Mouse (Mus musculus) kidney, adult 11 months (tissue): ENCODE results near the gene Il11ra1.
"Not testable (repeated sequence)": the region's sequence is repeated elsewhere in the genome, so short reads cannot be mapped to it uniquely, and the experiment has no call there.

Source experiments
- DNase-seq: peaks from one replicate; pipeline ENCODE4 v3.0.0; 2022

Gene Il11ra1

DNA sequence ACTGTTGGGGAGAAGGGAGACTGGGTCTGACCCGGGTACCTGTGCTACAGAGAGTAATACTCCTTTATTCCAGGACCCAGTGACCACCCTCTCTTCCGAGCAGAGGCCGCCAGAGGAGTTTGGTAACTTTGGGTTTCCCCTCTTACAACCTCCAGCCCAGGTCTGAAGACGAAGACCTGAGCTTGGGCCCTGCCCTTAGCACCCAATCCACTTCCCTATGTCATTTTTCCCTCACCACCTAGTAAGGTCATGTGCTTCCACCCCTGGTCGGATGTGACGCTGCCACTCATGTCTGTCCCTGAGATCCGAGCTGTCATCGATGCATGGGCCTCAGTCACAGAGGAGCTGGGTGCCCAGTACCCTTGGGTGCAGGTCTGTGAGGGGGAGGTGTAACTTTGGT lies 56.7 kb downstream of the Il11ra1 start:
- DNase-seq = no peak

DNA sequence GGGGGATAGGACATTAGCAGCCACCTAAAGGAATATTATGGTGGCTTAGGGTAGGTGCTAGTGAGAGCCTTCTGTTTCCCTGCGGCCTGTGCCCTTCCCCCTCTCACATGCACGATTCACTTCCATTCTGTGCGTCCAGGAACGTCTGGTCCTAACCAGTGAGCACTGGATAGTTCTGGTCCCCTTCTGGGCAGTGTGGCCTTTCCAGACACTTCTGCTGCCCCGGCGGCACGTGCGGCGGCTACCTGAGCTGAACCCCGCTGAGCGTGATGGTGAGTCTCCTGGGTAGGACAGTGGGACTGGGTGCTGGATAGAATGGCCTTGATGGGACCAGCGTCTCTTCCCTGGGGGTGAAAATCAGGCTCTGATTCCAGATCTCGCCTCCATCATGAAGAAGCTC lies 57.5 kb downstream of the Il11ra1 start:
- DNase-seq = peak; percentile 66

DNA sequence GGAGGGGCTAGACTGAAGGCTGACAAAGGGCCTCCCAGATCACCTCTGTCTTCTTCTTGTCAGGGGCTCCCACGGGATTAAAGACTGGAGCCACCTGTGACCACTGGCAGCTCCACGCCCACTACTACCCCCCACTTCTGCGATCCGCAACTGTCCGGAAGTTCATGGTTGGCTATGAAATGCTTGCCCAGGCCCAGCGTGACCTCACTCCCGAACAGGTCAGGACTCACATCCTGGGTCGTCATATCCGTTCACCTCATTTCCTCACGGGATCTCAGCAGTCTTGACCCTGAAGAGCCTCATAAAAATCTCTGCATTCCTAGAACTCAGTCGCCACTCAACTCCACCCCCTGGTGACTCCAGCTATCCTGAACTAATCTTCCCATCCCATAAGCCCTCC lies 58.2 kb downstream of the Il11ra1 start:
- DNase-seq = peak; percentile 75

DNA sequence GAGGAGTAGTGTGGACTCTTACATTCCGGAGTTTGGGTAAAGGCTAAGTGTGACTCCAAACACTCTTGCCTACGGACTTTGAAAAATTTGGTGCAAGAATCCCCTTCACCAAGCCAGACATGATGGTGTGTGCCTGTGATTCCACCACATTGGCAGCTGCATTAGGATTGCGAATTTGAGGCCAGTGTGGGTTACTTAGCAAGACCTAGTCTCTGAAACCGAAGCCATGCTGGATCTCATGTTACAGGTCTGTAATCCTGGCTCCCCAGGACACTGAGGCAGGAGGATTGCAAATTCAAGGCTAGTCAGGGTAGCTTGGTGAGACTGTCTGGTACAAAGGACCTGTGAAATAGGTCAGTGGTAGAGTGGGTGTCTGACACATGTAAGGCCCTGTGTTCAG lies 58.9 kb downstream of the Il11ra1 start:
- no peak for DNase-seq

DNA sequence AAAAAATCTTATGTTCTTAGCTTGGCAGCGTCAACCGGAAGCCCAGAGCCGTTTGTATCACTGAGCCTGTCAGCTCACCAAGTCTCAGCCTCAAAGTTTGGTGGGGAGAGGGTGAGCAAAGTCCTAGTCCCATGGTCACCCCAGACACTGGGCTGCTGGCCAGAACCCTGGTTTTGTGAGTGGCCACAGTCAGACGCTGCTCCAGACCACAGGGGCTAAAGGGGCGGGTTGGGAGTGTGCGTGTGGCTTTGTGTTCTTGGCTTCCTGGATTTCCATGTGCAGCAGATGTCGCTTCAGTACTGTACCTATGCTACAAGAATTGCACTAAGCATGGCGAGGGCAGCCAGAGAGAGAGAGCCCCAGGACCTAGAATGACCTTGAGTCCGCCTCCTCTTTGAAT lies 59.4 kb downstream of the Il11ra1 start:
- peak; percentile 86 for DNase-seq

DNA sequence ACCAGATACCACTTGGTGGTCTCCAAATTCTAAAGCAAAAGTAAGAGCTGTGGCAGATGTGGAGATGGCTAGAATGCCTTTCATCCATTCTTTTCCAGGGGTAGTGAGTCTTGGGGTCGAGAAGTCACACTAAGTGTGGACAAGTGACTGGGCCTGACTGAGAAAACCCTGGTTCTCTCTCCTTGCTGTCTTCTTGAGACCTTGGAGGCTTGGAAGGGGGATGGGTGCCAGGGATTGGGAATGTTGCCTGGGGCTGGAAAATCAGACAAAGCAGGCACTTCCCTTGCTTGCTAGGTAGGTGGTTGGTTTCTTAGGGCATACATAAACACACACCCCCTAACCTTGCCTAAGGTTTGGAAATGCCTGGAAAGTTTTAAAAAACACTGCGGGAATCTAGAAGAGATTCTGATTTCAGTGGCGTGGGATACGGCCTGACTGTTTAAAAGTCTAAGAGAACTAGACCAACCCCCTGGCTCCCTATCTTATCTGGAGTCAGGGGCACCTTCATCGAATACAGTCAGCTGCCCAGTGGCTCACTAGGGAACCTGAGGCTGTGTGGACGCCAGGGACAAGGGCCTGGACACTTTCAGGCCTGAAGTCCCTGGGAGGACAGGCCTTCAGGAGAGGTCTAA lies 60.0 kb downstream of the Il11ra1 start:
- DNase-seq = peak; percentile 49

DNA sequence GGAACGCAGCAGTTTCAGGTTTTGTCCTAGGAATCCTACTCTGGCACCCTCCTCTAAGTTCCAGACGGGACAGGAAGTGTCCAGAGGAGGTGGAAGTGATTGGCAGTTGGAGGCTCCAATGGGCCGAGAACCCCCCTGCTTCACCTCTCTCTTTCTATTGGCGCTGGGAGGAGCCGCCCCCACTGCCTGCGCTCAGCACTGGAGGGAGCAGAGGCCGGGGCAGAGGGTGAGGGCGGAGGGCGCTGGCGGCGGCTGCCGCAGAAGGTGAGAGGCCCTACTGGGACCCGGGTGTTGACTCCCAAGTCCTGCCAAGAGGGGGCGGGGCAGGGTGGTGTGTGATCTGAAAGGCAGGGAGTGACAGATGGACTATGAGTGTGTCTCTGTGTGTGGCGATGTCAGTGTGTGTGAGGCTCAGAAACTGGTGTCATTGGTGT lies 60.5 kb downstream of the Il11ra1 start:
- DNase-seq = peak; percentile 98

DNA sequence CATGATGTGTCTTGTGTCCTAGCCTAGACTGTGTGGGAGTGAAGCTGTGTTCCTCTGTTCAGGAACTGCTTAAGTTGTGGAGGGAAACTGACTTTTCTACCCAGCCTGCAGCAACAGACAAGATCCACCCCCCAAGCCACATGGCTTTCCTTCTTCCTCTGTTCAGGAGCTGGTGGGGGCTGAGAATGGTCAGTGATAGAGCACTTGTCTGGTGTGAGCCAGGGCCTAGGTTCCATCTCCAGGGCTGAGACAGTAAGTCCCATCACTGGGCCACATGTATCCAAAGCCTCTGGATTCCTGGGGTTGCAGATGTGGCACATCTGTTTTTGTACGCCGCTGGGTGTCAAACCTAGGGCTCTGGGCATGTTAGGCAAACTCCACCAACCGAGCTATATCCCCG lies 61.1 kb downstream of the Il11ra1 start:
- no peak for DNase-seq

DNA sequence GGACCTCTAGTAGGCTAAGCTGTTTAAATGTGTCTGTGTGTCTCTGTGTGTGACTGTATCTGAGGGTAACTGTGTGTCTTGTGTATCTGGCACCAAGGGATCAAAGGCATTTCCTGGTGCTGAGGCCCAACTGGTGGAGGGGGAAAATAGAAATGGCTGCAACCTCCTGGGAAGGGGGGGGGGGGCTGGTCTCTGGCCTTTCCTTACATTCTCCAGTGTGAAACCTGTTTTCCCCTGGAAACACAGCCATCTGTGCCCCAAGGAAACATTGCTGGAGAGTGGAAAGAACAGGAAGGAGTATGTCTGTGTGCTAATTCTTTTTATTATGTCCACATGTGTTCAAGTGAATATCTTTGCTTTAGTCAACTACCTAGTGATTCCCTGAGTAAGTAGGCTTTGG lies 61.9 kb downstream of the Il11ra1 start:
- no peak for DNase-seq

DNA sequence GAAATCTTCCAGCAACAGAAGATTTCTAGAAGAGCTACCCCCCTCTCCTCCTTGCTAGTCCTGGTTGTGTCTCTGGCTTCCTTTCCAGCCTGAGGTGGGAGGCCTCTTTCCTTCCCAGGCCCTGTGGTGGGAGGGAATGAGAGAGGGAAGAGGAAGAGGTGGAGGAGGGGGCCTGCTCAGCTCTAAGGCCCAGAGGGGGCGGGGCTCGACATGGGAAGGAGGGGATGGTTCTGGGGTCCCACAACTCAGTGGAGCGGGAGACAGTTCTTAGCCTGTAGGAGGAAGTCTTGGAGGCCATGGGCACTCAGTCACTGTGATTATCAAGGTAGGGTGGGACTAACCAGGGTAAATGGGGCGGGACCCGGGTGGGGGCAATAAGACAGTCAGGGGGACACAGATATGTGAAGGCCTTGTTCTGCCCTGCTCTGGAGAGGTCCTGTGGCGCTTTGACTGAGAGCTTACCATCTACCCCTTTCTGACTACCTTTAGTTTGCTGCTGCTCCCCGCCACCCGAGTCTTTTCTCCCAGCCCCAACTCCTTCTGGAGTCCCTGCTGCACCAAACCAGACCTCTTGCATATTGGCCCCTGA lies 62.4 kb downstream of the Il11ra1 start:
- no peak for DNase-seq

DNA sequence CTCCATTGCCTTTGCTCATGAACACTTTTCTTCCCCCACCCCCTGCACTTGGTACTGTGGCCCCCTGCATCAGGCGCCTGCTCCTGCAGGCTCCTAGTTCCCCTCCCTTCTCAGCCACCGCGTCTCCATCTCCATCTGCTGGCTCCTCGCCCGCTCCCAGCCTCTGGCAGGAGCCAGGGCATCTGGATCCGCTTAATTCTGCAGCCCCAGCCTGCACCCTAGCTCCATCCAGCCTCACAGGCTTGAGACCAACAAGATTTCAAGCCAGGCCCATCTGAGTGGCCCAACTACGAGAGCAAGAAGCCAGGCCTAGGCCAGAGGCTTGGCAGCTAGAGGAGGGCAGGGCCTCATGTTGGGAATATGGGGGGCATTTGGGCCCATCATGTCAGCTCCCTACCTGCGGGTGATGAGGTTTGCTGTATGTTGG lies 62.9 kb downstream of the Il11ra1 start:
- not testable (repeated sequence) for DNase-seq

DNA sequence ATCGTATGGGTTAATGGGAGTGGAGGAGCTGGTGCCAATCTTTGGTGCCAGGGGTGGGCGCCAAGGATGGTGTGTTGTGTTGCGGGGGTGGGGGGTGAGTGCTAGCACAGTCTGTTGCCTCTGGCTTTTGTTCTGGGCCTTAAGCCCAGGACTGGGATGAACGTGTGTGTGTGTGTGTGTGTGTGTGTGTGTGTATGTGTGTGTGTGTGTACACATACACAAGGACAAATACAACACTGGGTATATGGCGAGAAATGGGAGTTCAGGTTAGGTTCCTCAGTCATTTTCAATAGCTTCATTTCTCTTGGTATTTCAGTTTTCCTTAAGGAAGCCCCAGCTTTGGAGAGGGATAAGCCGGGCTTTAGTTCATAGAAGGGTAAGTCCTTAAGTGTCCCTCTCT lies 63.4 kb downstream of the Il11ra1 start:
- not testable (repeated sequence) for DNase-seq

DNA sequence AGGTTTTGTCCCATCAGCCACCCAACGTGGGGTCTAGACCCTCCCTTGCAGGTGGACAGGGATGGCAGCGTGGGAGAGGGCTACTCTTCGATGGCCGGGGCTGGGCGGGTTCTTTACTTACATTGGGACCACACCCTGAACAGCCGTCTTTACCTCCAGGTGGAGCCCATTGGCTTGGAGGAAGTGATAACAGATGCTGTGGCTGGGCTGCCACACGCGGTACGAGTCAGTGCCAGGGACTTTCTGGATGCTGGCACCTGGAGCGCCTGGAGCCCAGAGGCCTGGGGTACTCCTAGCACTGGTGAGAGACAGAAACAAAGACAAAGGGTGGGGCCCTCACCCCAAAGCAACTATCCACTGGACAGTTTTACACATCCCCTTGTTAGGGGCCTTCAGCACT lies 67.5 kb downstream of the Il11ra1 start:
- not testable (repeated sequence) for DNase-seq

DNA sequence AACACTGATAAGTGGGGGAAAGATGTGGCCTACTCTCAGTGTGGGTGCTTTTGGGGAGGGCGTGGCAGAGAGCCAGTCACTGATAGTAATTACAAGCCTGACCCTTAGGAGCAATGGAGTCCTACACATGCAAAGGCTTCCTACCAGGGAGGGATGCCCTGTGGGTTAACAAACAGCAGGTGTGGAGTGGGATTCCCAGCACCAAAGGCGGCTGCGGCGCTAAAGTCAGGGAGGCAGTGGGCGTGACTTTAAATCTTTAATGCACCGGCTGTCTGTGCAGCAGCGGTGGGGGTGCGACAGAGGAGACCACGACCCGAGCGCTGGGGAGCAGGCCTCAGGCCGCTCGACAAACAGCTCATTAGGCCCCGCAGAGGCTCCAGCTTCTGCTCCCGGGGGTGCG lies 73.2 kb downstream of the Il11ra1 start:
- peak; percentile 32 for DNase-seq

DNA sequence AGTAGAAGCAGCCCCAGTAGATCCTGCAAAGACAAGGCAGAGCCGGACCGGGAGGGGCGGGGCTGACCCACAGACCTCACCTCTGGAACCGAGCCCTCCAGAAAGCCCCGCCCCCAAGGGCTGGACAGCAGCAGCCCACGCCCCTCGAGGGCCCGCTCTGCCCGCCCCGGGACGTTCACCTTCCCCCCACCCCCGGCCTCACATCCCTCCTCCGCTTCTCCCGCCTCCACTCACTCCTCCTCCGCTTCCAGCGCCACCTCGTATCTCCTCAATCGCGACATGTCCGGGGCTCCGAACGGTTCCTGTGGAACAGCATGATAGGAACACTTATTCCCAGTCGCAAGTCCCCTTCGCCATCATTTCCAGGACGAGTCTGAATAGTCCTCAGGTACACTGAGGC lies 73.7 kb downstream of the Il11ra1 start:
- peak; percentile 88 for DNase-seq

DNA sequence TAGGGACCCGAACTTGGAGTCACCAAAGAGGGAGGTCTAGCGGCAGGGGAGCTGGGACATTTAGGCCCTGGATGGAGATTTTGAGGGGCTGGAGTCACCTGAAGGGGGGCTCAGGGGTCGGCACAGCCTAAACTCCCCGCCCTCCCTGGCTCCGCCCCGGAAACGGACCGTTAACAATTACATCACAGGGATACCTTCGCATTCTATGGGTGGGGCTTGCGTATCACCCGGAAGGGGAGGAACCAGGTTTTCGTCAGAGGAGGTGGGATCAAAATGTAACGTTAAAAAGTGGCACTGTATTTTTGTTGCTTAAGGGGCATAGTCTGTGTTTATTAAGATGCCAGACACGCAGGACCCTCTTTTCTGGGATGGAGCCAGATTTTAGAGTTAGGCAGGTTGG lies 74.2 kb downstream of the Il11ra1 start, which contains the start of gene Ccl27a:
Ccl27a (minus strand) TSS at position 246 of the 400 bp plus-strand sequence.
- peak; percentile 89 for DNase-seq

DNA sequence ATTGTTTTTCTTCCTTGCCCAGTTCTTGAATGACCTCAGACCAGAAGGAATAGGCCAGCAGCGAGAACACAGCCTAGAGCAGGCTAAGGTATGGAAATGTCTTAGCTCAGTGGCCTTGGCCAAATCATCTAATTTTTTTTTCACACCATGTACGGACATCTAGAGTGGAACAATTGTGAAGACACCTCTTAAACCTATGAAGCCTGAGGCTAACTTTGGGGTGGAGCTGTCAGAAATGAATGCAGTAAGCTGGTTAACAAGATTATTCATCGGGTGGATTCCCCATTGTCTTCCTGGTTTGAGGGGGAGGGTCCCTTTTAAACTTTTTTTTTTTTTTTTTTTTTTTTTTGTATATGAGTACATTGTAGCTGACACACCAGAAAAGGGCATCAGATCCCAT lies 74.7 kb downstream of the Il11ra1 start:
- DNase-seq = not testable (repeated sequence)

DNA sequence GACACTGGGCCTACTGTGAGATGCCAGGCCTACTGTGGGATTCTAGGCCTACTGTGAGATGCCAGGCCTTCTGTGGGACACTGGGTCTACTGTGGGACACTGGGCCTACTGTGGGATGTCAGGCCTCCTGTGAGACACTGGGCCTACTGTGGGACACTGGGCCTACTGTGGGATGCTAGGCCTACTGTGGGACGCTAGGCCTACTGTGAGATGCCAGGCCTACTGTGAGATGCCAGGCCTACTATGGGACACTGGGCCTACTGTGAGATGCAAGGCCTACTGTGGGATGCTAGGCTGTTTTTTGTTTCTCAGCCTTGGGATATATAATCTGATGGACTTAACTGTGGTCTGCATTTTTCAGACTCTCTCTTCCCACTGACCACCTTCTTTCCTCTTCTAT lies 76.1 kb downstream of the Il11ra1 start:
- peak; percentile 8 for DNase-seq

DNA sequence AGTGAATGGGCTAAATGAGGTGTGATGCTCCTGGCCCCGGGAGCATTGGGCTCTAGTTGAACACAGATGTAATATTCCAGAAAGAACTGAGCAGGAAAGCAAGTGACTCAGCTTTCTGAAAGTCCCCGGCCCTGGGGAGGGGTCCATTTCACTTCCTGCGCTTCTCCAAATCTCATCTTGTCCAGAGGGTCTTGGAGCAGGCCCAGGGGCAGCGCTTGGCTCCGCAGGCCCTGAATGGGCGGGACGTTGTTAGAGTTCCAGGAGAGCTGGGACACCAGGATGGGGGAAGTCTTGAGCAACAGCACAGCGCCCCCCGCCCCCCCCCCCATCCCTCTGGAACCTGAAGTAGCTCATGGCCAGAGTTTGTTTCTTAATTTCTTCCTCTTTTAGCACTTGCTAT lies 81.5 kb downstream of the Il11ra1 start:
- not testable (repeated sequence) for DNase-seq

DNA sequence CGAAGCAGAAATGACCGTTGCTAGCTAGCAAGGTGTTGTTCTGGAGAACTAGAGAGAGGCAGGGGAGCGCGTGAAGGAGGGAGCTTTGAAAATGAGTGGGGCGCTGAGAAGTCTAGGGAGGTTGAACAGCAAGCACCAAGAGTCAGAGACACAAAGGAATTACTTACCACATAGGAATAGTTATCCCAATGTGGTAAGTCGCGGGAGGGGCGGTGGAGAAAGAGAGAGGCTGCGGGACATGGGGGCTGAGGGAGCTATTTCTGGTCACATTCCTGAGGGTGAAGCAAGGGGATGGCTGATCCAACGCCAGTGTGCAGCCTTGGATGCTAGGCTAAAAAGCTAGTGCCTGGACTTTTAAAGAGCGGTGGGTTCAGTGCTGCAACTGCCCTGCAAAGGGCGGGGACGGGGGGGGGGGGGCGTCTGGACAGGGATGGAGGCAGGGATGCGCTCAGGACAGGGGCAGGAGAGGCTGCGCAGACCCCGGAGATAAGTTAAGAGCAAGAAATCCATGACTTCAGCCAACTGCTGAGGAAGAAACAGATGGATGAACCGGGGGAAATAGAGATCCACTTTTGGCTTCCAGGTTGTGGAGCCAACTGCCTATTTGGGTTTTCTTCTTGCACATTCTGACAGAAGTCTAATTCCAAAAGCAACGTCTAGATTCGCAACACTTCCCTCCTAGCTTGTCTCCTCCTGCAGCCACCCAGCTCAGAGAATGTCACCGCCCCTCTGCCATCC lies 82.1 kb downstream of the Il11ra1 start:
- DNase-seq = not testable (repeated sequence)

DNA sequence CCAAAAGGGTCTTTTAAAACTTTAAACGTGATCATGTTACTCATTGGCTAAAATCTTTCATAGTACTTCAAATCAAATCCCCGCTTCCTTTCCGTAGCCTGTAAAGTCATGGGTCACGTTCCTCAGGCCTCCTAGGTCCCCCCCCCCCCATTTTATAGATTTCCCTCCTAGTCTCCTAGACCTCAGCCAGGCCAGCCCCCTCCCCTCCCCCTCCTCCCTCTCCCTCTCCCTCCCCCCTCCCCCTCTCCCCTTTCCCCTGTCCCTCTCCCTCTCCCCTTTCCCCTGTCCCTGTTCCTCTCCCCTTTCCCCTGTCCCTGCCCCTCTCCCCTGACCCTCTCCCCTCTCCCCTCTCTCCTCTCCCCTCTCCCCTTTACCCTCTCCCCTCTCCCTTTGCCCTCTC lies 82.9 kb downstream of the Il11ra1 start:
- DNase-seq = not testable (repeated sequence)

DNA sequence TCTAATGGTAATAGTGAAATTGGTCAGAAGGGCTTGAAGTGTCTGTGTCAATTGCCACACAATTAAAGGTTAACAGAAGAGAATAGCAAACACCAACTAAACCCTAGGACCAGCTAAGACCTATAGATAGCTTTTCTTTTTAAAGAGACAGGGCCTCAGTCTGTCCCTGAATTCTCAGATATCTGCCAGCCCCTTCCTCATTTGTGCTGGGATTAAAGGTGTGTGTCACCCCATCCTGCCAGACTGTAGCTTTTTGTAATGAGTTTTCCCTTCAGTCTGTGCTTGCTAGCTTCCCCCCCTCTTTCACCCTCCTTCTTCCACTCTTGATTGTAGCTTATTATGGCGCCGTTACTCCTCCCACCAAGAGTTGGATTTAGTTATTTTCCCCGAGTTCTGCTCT lies 83.4 kb downstream of the Il11ra1 start:
- DNase-seq = not testable (repeated sequence)
